Mouse (Mus musculus): Measurements from ENCODE around the gene Lactb. TPM values are rescaled to one million over a fixed set of nuclear protein-coding genes. Genes with fewer than 3 reads are reported as not detected.

Lactb gene
- total and polyA plus RNA-seq, 3 experiments = 4.7 to 16.4 (median 10.9) TPM

DNA sequence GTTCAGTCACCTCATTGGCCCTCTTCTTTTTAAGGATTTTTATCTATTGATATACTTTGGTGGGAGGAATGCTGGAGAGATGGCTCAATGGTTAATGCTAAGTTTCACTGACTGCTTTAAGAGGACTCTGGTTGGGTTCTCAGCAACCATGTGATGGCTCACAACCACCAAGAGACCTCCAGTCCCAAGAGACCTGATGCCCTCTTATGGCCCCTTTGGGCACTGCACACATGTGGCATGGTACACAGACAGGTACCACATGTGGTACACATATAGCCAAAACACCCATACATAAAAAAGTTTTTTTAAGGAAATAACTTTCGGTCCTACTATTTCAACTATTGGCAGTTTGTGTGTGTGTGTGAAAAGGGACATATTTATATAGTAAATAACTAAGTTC lies 53.2 kb downstream of the Lactb start:
- Histone ChIP-seq H3K9me3 (replicated peaks) (no peaks in the 10 kb centered on the region; the same call in 1 of the 2 replicates), H3K36me3 (replicated peaks) (peaks cover 7% of the 10 kb centered on the region)
- no peak for ATAC-seq (ENCODE audit: extremely low read depth, insufficient number of reproducible peaks, low FRiP score, poor library complexity, severe bottlenecking)

DNA sequence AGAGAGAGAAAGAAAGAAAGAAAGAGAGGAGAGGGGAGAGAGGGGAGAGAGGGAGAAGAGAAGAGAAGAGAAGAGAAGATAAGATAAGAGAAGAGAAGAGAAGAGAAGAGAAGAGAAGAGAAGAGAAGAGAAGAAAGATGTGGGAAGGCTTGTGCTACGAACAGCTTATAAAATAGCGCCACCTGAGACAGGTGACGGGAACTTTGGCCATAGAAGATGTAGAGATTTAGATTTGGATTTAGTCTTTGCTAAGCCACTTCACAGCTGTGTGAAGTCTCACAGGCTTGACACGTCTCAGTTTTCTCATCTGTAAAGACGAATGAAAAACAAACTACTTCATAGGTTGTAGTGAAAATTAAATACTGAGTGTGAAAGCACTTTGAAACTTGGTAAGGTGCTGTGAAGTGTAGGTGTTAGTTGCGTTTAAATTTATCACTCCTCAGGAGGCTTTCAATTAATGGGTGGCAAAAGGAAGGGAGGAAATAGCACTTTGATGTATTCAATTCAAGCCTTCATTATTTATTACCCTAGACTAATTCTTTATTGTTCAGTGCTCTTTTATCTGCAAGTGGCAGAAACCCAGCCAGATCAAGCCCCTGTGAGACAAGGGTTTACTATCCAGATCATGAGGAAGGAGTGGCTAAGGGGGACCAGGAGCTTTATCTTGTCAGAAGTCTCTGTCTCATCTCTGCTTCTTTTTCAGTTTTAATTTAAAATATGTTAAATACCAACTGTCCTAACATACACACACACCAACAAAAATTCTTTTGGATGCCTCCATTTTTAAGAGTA lies 54.6 kb downstream of the Lactb start:
- peaks cover 8% of the 10 kb centered on the region for H3K36me3 ChIP-seq (replicated peaks)
- no peaks in the 10 kb centered on the region for H3K27me3 ChIP-seq (ENCODE audit: insufficient read depth, low read length)
- ATAC-seq (ENCODE audit: extremely low read depth, insufficient number of reproducible peaks, low FRiP score, poor library complexity, severe bottlenecking) (no peak), DNase-seq (ENCODE audit: low spot score) (no peak)
- H3K4me3 ChIP-seq (ENCODE audit: low read depth, low read length) = no peak overlapping the region
- TF ChIP-seq GATA1 (IDR thresholded peaks at IDR 0.05; ENCODE audit: borderline replicate concordance, low read length) (no peak), CTCF (IDR thresholded peaks at IDR 0.05; ENCODE audit: low read depth, low read length) (no peak), TAL1 (conservative IDR thresholded peaks at IDR 0.05; ENCODE audit: low read depth, low read length) (no peak), GATA2 (IDR thresholded peaks at IDR 0.05; ENCODE audit: borderline replicate concordance, low read depth, low read length) (no peak), POLR2AphosphoS5 (IDR thresholded peaks at IDR 0.05; ENCODE audit: insufficient replicate concordance, low read depth, low read length) (no peak)
- no peaks in the 10 kb centered on the region; the same call in 1 of the 2 replicates for H3K9me3 ChIP-seq (replicated peaks)
- H3K4me1 ChIP-seq (ENCODE audit: insufficient read depth, low read depth, low read length) = peaks cover 41% of the 10 kb centered on the region

More for the DNA sequence above, 53.2 kb downstream of the Lactb start:
- Histone ChIP-seq H3K4me1 (ENCODE audit: insufficient read depth, low read depth, low read length) (peaks cover 27% of the 10 kb centered on the region), H3K27me3 (ENCODE audit: insufficient read depth, low read length) (no peaks in the 10 kb centered on the region; the same call in 1 of the 2 replicates), H3K4me3 (ENCODE audit: low read depth, low read length) (no peak overlapping the region)
- DNase-seq (ENCODE audit: low spot score) = no peak
- TF ChIP-seq TAL1 (conservative IDR thresholded peaks at IDR 0.05; ENCODE audit: low read depth, low read length) (no peak), CTCF (IDR thresholded peaks at IDR 0.05; ENCODE audit: low read depth, low read length) (no peak), GATA1 (IDR thresholded peaks at IDR 0.05; ENCODE audit: borderline replicate concordance, low read length) (no peak), GATA2 (IDR thresholded peaks at IDR 0.05; ENCODE audit: borderline replicate concordance, low read depth, low read length) (no peak)

DNA sequence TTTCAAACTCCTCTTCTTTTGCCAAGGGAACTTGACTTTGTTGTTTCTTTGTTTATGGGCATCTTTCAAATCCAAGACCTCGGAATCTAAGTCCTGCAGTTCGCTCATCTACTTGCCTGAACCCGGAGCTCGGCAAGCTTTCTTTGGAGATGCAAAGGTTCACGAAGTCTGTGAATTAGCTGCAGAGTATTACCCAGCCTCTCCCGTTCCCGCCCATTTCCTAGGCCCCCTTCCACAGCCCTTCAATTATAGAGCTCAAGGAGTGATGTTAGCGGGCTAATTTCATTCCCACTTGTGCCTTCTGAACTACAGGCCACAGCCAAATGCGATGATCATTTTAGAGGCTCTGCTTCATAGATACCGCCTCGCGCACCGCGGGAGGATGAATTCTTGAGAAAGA lies 55.3 kb downstream of the Lactb start:
- DNase-seq (ENCODE audit: low spot score) (no peak), ATAC-seq (ENCODE audit: extremely low read depth, insufficient number of reproducible peaks, low FRiP score, poor library complexity, severe bottlenecking) (no peak)
- Histone ChIP-seq H3K36me3 (replicated peaks) (peaks cover 13% of the 10 kb centered on the region), H3K9me3 (replicated peaks) (no peaks in the 10 kb centered on the region; the same call in 1 of the 2 replicates), H3K27me3 (ENCODE audit: insufficient read depth, low read length) (no peaks in the 10 kb centered on the region), H3K4me3 (ENCODE audit: low read depth, low read length) (peak overlapping the region; percentile 90), H3K4me1 (ENCODE audit: insufficient read depth, low read depth, low read length) (peaks cover 48% of the 10 kb centered on the region)
- TF ChIP-seq TAL1 (conservative IDR thresholded peaks at IDR 0.05; ENCODE audit: low read depth, low read length) = no peak

DNA sequence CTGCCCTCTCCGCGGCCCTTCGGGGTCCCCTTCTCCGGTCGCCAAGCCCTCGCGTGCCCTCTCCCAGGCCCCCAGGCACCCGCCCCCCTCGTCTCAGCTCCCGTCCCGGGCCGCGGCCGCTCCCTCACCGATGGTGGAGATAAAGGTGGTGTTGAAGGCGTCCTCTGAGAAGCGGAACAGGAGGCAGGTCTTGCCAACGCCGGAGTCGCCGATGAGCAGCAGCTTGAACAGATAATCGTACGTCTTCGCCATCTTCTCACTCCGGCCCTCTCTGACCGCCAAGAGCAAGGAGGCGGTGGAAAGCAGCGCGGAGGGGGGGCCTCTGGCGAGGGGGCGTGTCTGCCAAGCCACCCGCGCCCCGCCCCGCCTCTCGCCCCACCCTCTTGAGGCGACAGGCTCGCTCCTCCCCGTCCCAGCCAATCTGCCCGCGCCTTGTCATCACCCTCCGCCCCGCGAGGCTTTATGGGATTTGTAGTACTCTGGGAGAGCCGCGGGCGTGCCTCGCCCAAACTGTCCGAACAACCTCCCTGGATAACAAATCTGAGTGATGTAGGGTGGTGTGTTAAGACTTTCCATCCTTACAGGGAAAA lies 55.8 kb downstream of the Lactb start, which contains the start of gene Rab8b:
TSS of gene Rab8b (minus strand) at position 306 of the 590 bp plus-strand sequence.
- Histone ChIP-seq H3K36me3 (replicated peaks) (peaks cover 15% of the 10 kb centered on the region), H3K4me3 (ENCODE audit: low read depth, low read length) (peak within 1 kb of the TSS; percentile 90), H3K9me3 (replicated peaks) (no peaks in the 10 kb centered on the region; the same call in 1 of the 2 replicates), H3K4me1 (ENCODE audit: insufficient read depth, low read depth, low read length) (peaks cover 52% of the 10 kb centered on the region), H3K27me3 (ENCODE audit: insufficient read depth, low read length) (no peaks in the 10 kb centered on the region)
- peak; percentile 82 for ATAC-seq (ENCODE audit: extremely low read depth, insufficient number of reproducible peaks, low FRiP score, poor library complexity, severe bottlenecking)
- DNase-seq (ENCODE audit: low spot score) = peak; percentile 88
- TF ChIP-seq CTCF (IDR thresholded peaks at IDR 0.05; ENCODE audit: low read depth, low read length) (no peak), GATA2 (IDR thresholded peaks at IDR 0.05; ENCODE audit: borderline replicate concordance, low read depth, low read length) (peak; percentile 72; the same call in 1 of the 2 replicates)

DNA sequence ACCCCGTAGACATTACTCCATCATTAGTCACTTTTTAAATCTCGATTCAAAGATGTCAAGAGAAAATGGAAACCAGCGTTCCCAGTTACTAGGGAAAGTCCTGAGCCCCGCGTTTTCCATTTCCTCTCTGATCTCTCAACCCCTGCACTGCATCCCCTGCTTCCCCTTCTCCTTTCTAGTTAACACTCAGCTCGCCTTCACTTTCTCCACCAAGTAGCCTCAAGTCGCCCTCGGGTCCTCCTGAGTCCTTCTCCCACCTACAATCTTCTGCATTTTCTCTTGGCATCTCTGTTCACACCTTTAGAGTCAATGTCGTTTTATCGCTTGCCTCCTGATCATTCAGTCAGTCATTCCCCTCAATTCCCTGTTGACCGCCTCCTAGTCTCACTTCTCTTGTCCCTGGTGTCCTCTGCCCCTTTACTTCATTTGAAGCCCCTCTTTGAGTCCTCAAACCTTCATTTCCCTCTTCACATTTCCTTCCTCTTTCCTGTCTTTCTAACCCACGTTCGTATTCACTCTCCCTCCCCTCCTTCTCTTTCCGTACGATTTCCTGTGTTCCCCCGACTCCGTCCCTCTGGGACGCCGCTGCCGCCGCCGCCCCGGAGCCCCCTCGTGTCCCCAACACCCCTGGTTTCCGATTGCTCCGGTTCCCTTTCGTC lies 56.5 kb downstream of the Lactb start:
- Histone ChIP-seq H3K4me1 (ENCODE audit: insufficient read depth, low read depth, low read length) (peaks cover 59% of the 10 kb centered on the region), H3K9me3 (replicated peaks) (no peaks in the 10 kb centered on the region; the same call in 1 of the 2 replicates), H3K27me3 (ENCODE audit: insufficient read depth, low read length) (no peaks in the 10 kb centered on the region), H3K36me3 (replicated peaks) (peaks cover 17% of the 10 kb centered on the region), H3K4me3 (ENCODE audit: low read depth, low read length) (peak overlapping the region; percentile 90)
- ATAC-seq (ENCODE audit: extremely low read depth, insufficient number of reproducible peaks, low FRiP score, poor library complexity, severe bottlenecking) (no peak), DNase-seq (ENCODE audit: low spot score) (no peak)
- TF ChIP-seq TAL1 (conservative IDR thresholded peaks at IDR 0.05; ENCODE audit: low read depth, low read length) (no peak), GATA2 (IDR thresholded peaks at IDR 0.05; ENCODE audit: borderline replicate concordance, low read depth, low read length) (no peak), GATA1 (IDR thresholded peaks at IDR 0.05; ENCODE audit: borderline replicate concordance, low read length) (no peak), POLR2AphosphoS5 (IDR thresholded peaks at IDR 0.05; ENCODE audit: insufficient replicate concordance, low read depth, low read length) (no peak), CTCF (IDR thresholded peaks at IDR 0.05; ENCODE audit: low read depth, low read length) (no peak)

DNA sequence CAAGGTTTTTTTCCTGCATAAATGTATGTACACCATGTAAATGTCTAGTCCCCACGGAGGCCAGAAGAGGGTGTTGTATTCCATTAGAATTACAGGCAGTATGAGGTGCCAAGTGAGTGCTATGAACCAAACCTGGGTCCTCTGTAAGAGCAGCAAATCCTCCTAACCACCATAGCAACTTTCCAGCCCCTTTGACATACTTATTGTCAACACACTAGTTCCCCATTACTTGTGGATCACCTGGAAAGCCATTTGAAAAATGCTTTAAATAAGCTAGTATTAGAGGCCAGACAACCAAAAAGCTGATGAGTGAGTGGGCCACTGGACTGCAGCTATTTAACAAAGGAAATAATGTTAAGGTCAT lies 57.4 kb downstream of the Lactb start:
- no peak for TF ChIP-seq TAL1 (conservative IDR thresholded peaks at IDR 0.05; ENCODE audit: low read depth, low read length)
- TF ChIP-seq CTCF (IDR thresholded peaks at IDR 0.05; ENCODE audit: low read depth, low read length) = no peak
- no peak for TF ChIP-seq POLR2AphosphoS5 (IDR thresholded peaks at IDR 0.05; ENCODE audit: insufficient replicate concordance, low read depth, low read length)
- TF ChIP-seq GATA2 (IDR thresholded peaks at IDR 0.05; ENCODE audit: borderline replicate concordance, low read depth, low read length) = no peak
- TF ChIP-seq GATA1 (IDR thresholded peaks at IDR 0.05; ENCODE audit: borderline replicate concordance, low read length) = no peak
- Histone ChIP-seq H3K36me3 (replicated peaks) (peaks cover 20% of the 10 kb centered on the region), H3K27me3 (ENCODE audit: insufficient read depth, low read length) (no peaks in the 10 kb centered on the region), H3K4me3 (ENCODE audit: low read depth, low read length) (peak overlapping the region; percentile 90; the same call in 1 of the 2 replicates), H3K9me3 (replicated peaks) (no peaks in the 10 kb centered on the region; the same call in 1 of the 2 replicates), H3K4me1 (ENCODE audit: insufficient read depth, low read depth, low read length) (peaks cover 68% of the 10 kb centered on the region)
- no peak for ATAC-seq (ENCODE audit: extremely low read depth, insufficient number of reproducible peaks, low FRiP score, poor library complexity, severe bottlenecking)
- no peak for DNase-seq (ENCODE audit: low spot score)

All from G1E (cell line).